Mouse (Mus musculus) embryonic facial prominence, embryonic 15.5 days (tissue): ENCODE results near the gene Foxa2. TPM values are rescaled to one million over a fixed set of nuclear protein-coding genes. Genes with fewer than 3 reads are reported as not detected.

Experiments used
- ATAC-seq: fragments of 200-750 bp; cut with Nextera tagmentation; 2 replicates; pipeline ENCODE4 v1.8.0; 2017; ENCODE audit warnings: low read depth, moderate TSS enrichment; ENCODE audit not compliant: insufficient number of reproducible peaks, low FRiP score, low TSS enrichment
- H3K27ac ChIP-seq: fragments of 300-500 bp; sonication (generic); replicated peaks from 2 replicates; pipeline ENCODE4 v1.5.1; 2015; ENCODE audit warnings: mild to moderate bottlenecking, inconsistent platforms
- H3K27me3 ChIP-seq: fragments of 300-500 bp; sonication (generic); 2 replicates; pipeline ENCODE4 v1.6.1; 2015; ENCODE audit warnings: inconsistent platforms
- H3K36me3 ChIP-seq: fragments of 300-500 bp; sonication (generic); 2 replicates; pipeline ENCODE4 v1.6.1; 2015; ENCODE audit warnings: mild to moderate bottlenecking, inconsistent platforms
- H3K4me1 ChIP-seq: fragments of 300-500 bp; sonication (generic); 2 replicates; pipeline ENCODE4 v1.6.1; 2015; ENCODE audit warnings: inconsistent platforms
- H3K4me2 ChIP-seq: fragments of 300-500 bp; sonication (generic); replicated peaks from 2 replicates; pipeline ENCODE4 v1.6.1; 2015; ENCODE audit warnings: mild to moderate bottlenecking, inconsistent platforms
- H3K4me3 ChIP-seq: fragments of 300-500 bp; sonication (generic); replicated peaks from 2 replicates; pipeline ENCODE4 v1.5.1; 2015; ENCODE audit warnings: mild to moderate bottlenecking, inconsistent platforms
- H3K9ac ChIP-seq: fragments of 300-500 bp; sonication (generic); 2 replicates; pipeline ENCODE4 v1.6.1; 2015; ENCODE audit warnings: inconsistent platforms
- H3K9me3 ChIP-seq: fragments of 300-500 bp; sonication (generic); replicated peaks from 2 replicates; pipeline ENCODE4 v1.6.1; 2016; ENCODE audit warnings: inconsistent platforms
- WGBS: fragments of 180-500 bp; shearing (Covaris S2); methylation state at CpG from one replicate; pipeline ENCODE4 v1.1.7; 2015; 5-methylcytosine and 5-hydroxymethylcytosine counted together
- polyA plus RNA-seq: library from polyadenylated mRNA; unstranded; fragments of >200 nt; fragmentation: Nextera tagmentation; extraction: Ambion mirVana; gene quantifications from 2 replicates; pipeline ENCODE4 v1.2.1, GENCODE M21; 2015

Foxa2 gene
- polyA plus RNA-seq, 1 experiment from 2014 or later: 0.49 TPM

DNA sequence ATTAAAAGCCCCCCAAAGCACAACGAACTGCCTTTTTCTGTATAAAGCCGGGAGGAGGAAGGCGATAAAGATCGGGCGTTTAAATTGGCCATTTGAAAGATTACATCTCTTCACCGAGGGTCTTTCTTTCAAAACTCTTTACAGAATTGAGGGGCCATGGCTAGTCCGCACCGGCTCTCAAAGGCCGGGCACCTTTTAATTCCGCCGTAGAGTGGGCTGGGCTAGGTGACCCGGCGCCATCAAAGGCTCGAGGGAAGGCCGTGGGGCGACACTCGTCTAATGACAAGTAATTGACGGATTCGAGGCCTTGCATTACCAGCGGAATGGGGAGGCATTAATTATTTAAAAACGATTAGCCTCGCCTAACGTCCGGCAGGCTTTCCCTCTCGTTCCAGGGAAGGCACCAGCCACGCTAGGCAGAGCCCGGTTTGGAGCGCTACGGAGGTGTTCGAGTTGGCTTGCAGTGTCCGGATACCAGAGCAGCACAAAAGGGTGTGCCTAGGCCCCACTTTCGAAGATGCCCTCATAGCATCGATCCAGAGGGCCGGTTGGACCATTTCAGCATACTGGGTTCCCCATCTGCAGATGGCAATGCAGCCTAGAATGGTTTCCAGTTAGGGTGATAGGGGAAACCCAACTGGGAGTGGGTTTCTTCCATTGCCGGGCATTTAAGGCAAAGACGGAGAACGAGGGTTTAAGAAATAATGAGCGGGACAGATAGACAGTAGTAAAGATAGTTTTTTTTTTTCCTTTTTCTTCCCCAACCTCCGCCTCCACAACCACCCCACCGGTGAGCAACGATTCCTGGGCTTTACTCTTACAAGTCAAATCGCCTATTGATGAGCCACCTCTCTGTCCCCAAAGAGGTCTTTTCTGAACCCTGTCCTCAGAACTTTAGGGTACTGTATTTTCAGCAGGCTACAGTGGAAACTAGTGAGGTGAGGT lies 8.1 kb downstream of the Foxa2 start:
- H3K9ac ChIP-seq: no peak overlapping the region

DNA sequence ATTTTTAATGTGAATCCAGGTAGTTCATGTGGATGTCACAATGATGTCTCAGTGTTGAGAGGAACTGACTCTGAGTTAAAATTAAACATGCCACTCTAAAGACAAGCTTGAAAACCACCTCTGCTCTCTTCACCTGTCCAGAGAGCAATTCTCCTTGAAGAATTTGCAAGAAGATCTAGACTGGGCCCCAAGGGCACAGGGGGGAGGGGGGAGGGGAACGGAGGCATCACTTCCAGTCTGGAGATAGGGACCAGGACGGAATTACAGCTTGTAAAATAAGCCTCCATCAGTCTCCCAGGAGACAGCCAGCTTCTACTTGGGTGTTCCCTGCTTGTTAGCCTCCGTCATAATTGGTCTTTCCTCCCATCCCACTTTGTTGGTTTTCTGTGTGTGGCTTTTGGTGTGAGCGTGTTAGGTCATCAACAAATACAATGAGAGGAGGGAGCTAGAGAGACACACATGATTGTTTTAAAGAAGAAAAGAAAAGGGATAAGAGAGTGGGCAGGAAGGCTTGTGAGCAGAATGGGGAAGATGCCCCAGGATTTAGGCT lies 10.1 kb downstream of the Foxa2 start:
- Histone ChIP-seq H3K27me3 (peaks cover 94% of the 10 kb centered on the region), H3K9ac (no peak overlapping the region), H3K4me1 (no peaks in the 10 kb centered on the region), H3K4me2 (no peak overlapping the region), H3K9me3 (no peaks in the 10 kb centered on the region), H3K36me3 (no peaks in the 10 kb centered on the region), H3K27ac (no peak overlapping the region), H3K4me3 (no peak overlapping the region)
- no peak for ATAC-seq
- 1% methylated on average over 4 of the region's 4 CpGs for WGBS

More for the DNA sequence above, 8.1 kb downstream of the Foxa2 start:
- Histone ChIP-seq H3K4me1 (no peaks in the 10 kb centered on the region), H3K4me2 (no peak overlapping the region), H3K27me3 (peaks cover 100% of the 10 kb centered on the region), H3K4me3 (no peak overlapping the region), H3K9me3 (no peaks in the 10 kb centered on the region), H3K36me3 (no peaks in the 10 kb centered on the region), H3K27ac (no peak overlapping the region)
- no peak for ATAC-seq
- 3% methylated on average over 42 of the region's 42 CpGs for WGBS

DNA sequence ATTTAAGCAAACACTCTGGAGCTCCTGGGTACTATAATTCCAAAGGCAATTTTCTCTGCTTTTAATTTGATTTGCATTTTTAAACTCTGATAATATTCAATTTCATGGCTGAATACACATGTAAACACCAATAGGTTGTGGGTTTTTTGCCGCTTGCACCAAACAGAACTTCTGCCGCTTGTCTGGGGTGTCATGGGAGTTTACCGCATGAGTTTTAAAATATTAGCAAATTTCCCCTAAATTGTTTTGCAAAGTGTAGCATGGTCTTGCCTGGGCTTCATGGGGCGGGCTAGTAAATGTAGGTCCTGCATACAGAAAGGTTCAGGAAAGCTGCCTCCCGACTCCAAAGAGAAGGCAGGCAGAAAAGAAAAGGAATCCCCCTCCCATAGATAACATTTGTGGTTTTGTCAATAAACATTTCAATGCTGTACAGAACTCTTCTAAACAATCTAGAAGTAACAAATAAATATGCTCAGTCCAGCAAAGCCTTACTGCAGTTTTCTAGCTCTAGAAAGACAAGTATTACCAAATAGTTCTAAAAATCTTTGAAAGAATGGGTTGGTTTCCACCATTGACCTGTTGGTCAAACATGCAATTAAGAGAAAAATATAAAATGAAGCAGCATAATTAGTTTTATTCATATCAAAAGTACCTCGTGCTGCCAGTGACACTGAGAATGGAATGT lies 15.6 kb downstream of the Foxa2 start:
- H3K4me2 ChIP-seq: no peak overlapping the region
- no peak overlapping the region for H3K27ac ChIP-seq
- no peak overlapping the region for H3K4me3 ChIP-seq
- ATAC-seq: no peak
- no peaks in the 10 kb centered on the region for H3K4me1 ChIP-seq
- H3K9ac ChIP-seq: no peak overlapping the region
- H3K9me3 ChIP-seq: no peaks in the 10 kb centered on the region
- 6% methylated on average over 6 of the region's 6 CpGs for WGBS
- peaks cover 92% of the 10 kb centered on the region for H3K27me3 ChIP-seq
- no peaks in the 10 kb centered on the region for H3K36me3 ChIP-seq

DNA sequence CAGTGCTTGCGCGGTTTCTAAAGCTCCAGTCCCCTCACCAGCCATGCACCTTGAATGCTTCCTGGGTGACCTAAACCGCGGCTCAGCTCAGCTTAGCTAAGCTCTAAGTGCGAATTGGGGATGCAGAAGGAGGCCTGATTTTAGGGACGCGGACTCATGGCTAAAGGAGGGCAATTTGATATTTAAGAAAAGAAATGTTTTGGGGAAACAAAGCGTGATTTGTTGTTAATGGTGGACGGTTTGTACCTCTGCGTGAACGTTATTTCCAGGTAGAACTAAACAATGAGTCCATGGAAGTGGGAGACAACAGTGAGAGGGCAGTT lies 16.2 kb downstream of the Foxa2 start:
- no peaks in the 10 kb centered on the region for H3K36me3 ChIP-seq
- H3K4me3 ChIP-seq: no peak overlapping the region
- H3K27me3 ChIP-seq: peaks cover 89% of the 10 kb centered on the region
- no peak overlapping the region for H3K27ac ChIP-seq
- no peak for ATAC-seq
- no peaks in the 10 kb centered on the region for H3K4me1 ChIP-seq
- H3K4me2 ChIP-seq: no peak overlapping the region
- no peaks in the 10 kb centered on the region for H3K9me3 ChIP-seq
- WGBS: 1% methylated on average over 11 of the region's 11 CpGs
- no peak overlapping the region for H3K9ac ChIP-seq

DNA sequence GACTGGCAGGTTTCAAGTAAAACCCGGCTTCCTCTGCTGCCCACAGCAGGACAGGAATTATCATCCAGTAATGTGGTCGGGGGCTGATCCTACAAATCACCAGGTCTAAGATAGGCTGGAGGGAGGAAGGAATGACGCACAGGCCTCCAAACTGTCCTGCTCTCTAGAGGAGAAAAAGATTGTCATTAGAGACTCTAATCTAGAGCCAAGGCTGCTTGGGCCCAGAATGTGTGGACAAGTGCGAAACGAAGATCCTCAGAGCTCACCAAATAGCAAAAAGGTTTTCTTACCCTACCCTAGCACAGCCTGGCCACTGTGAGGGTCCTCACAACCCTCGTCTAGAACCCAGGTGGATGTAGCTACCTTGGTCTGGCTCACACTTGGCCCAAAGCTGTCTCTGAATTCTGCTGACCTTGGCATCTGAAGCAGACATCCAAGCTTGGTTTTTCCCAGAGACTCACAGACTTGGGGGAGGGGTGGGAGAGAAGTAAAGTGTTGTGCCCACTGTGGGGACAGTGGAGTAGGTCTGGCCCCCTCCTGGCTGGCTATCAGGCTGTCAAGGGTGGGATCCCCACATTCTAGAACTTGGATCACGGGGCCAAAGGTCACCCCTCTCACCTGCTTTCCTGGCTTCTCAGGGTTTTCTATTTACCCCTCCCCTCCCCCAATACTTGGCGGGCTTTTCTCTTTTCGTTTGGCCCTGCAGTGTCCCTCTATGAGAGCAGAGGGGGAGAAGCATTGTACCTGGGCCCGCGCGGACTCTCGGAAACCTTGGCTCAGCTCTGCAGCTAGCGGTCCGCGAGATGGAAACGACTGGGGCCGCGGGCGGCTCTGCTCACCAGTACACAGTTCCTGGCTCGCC lies 16.8 kb downstream of the Foxa2 start:
- WGBS: 2% methylated on average over 21 of the region's 21 CpGs

DNA sequence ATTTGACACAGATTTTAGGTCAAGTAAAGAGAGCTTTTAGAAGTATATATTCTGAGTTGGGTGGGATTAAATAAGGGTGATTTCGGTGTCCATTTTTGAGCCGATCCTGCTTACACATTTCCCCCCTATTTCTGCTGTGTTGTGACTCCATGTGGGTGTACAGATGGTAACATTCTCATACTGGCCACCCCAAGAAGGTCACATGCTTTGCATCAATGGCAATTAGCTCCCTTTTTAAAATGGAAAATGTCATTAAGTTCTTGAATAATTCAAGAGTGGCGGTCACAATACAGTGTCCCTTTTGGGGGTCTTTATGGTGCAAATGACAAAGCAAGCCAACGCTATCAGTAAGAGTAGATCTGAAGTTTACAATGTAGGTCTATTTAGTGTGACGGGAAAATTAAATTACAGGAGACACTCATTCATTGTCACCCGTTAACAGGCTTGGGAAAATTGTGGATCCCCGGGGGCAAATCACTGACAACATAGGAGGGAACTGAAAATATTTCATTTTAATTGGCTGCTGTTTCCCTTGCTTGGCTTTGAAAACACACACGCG lies 17.6 kb downstream of the Foxa2 start:
- 14% methylated on average over 9 of the region's 9 CpGs for WGBS
- Histone ChIP-seq H3K27ac (no peak overlapping the region), H3K27me3 (peaks cover 89% of the 10 kb centered on the region)

More for the DNA sequence above, 16.8 kb downstream of the Foxa2 start:
- Histone ChIP-seq H3K4me2 (no peak overlapping the region), H3K27me3 (peaks cover 89% of the 10 kb centered on the region), H3K36me3 (no peaks in the 10 kb centered on the region), H3K4me3 (no peak overlapping the region), H3K27ac (no peak overlapping the region), H3K9ac (no peak overlapping the region), H3K4me1 (no peaks in the 10 kb centered on the region), H3K9me3 (no peaks in the 10 kb centered on the region)
- no peak for ATAC-seq

DNA sequence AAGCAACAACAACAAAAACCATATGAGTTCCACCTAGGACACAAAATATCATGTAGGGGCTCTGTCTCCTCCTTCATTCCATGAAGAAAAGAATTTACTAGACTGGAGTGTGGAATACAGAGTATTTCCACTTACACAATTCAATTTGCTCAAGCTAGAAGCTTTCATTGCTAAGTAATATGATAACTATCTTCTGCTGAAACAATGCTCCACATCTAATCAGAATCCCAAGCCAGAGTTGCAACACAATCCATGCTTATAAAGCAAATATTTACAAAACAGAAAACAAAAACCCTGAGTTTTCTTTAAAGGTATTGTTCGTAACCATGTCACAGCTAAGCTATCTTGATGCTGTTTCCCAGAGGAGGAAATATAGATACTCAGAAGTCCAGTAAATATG lies 20.4 kb downstream of the Foxa2 start:
- no peak overlapping the region for H3K4me3 ChIP-seq
- no peak for ATAC-seq
- H3K9me3 ChIP-seq: no peaks in the 10 kb centered on the region
- no peak overlapping the region for H3K27ac ChIP-seq
- H3K4me1 ChIP-seq: no peaks in the 10 kb centered on the region
- no peak overlapping the region for H3K4me2 ChIP-seq
- H3K27me3 ChIP-seq: peaks cover 94% of the 10 kb centered on the region
- no peak overlapping the region for H3K9ac ChIP-seq
- H3K36me3 ChIP-seq: no peaks in the 10 kb centered on the region
- WGBS: 68% methylated on average over 1 of the region's 1 CpGs

More for the DNA sequence above, 17.6 kb downstream of the Foxa2 start:
- Histone ChIP-seq H3K36me3 (no peaks in the 10 kb centered on the region), H3K4me1 (no peaks in the 10 kb centered on the region), H3K9me3 (no peaks in the 10 kb centered on the region), H3K9ac (no peak overlapping the region), H3K4me3 (no peak overlapping the region), H3K4me2 (no peak overlapping the region)
- ATAC-seq: no peak

DNA sequence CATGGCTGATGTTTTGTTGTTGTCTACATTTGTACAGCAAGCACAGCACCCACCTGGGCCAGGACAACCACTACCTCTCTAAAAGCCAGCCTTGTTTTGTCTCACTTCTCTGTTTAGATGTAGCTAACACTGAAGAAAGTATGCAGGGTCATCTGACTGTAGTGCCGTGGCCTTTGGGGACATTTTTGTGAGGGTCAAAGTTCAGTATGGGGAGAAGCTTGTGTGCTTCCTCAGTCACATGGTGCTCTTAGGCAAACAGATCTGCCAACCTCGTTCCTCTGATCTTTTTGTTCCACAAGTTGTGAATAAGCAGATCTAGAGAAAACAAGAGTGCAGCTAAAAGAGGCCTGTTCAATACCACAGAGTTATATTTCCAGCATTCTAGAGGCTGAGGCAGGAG lies 21.3 kb downstream of the Foxa2 start:
- Histone ChIP-seq H3K9me3 (no peaks in the 10 kb centered on the region), H3K27ac (no peak overlapping the region)

DNA sequence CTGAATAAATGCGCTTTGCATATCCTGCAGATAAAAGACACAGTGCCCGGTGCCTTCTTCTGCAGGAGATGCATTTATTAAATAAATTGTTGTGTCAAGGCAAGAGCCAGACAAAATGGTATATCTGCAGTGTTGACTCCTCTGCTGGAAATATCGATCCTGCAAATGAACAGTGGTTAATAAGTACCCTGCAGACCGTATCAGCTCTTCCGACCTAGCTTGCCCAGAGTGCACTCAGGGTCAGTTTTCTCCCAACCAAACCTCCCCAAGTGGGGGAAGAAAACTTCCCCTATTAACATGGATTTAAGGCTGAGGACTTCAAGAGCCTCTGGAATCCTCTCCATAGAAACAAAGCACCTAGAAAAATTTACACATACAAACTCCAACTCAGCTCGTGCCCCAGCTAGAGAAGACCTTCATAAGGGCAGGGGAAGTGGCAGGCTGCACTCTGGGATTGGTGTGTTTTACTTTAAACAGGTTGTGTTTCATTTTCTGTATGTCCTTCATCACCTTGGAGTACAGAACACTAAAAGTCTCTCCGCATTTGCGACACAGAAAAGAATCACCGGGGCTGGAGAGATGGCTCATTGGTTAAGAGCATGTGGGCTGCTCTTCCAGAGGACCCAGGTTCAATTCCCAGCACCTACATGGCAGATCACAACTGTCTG lies 22.4 kb downstream of the Foxa2 start:
- ATAC-seq: no peak
- no peak overlapping the region for H3K9ac ChIP-seq
- WGBS: 64% methylated on average over 9 of the region's 9 CpGs

More for the DNA sequence above, 21.3 kb downstream of the Foxa2 start:
- no peak for ATAC-seq
- 10% methylated on average over 2 of the region's 2 CpGs for whole genome bisulfite sequencing
- no peak overlapping the region for H3K4me2 ChIP-seq
- no peaks in the 10 kb centered on the region for H3K36me3 ChIP-seq
- H3K4me1 ChIP-seq: no peaks in the 10 kb centered on the region
- H3K27me3 ChIP-seq: peaks cover 94% of the 10 kb centered on the region
- H3K9ac ChIP-seq: no peak overlapping the region
- no peak overlapping the region for H3K4me3 ChIP-seq

DNA sequence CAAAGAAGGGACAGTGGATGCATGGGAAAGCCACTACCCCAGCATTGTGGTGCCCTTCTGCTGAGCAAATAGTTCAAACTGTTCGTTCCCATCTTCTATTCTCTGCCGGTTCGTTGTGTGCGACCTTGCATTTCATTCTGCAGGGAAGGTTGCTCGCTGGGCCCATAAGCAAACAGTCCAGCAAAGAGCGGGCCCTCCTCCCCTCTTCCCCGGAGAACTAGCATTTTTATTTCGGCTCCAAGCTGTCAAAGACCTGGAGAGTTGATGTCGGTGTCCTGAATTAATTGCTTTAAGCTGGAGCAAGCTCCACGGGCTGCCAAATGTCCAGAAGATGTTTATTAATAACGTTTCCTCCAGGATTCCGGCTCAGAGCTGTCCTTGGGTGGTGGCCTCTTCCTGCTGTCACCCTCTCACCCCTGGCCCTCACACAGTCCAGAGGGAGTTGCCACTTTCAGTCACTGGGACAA lies 23.4 kb downstream of the Foxa2 start:
- Histone ChIP-seq H3K27ac (no peak overlapping the region), H3K36me3 (no peaks in the 10 kb centered on the region), H3K4me2 (no peak overlapping the region), H3K4me3 (no peak overlapping the region), H3K9me3 (no peaks in the 10 kb centered on the region), H3K27me3 (peaks cover 91% of the 10 kb centered on the region), H3K4me1 (no peaks in the 10 kb centered on the region), H3K9ac (no peak overlapping the region)
- ATAC-seq: no peak
- WGBS: 7% methylated on average over 12 of the region's 12 CpGs

More for the DNA sequence above, 22.4 kb downstream of the Foxa2 start:
- Histone ChIP-seq H3K36me3 (no peaks in the 10 kb centered on the region), H3K27ac (no peak overlapping the region), H3K4me1 (no peaks in the 10 kb centered on the region), H3K9me3 (no peaks in the 10 kb centered on the region), H3K4me2 (no peak overlapping the region), H3K4me3 (no peak overlapping the region), H3K27me3 (peaks cover 91% of the 10 kb centered on the region)
